Mouse (Mus musculus) E14TG2a.4 (cell line): ENCODE data around the gene Nhsl1.

ENCODE experiments used
- H3K27me3 ChIP-seq: 2 replicates; pipeline ENCODE4 v1.6.1; 2014; ENCODE audit warnings: low read length, control low read depth; ENCODE audit not compliant: insufficient read depth
- H3K36me3 ChIP-seq: 2 replicates; pipeline ENCODE4 v1.6.1; 2014; ENCODE audit warnings: low read length, control low read depth; ENCODE audit not compliant: insufficient read depth
- H3K4me1 ChIP-seq: replicated peaks from 2 replicates; pipeline ENCODE4 v1.6.1; 2014; ENCODE audit warnings: low read depth, low read length, control low read depth
- H3K4me3 ChIP-seq: replicated peaks from 2 replicates; pipeline ENCODE4 v1.5.1; 2014; ENCODE audit warnings: mild to moderate bottlenecking, low read length
- H3K9me3 ChIP-seq: 2 replicates; pipeline ENCODE4 v1.6.1; 2014; ENCODE audit warnings: low read length, control low read depth
- CTCF ChIP-seq: conservative IDR thresholded peaks from 2 replicates; pipeline ENCODE4 v1.5.1; 2014; ENCODE audit warnings: low read length
- NANOG ChIP-seq: IDR thresholded peaks from 2 replicates; pipeline ENCODE4 v1.6.1; 2014; ENCODE audit warnings: borderline replicate concordance, low read length, mixed read lengths
- POU5F1 ChIP-seq: IDR thresholded peaks from 2 replicates; pipeline ENCODE4 v1.6.1; 2014; ENCODE audit warnings: low read length, borderline replicate concordance

Gene Nhsl1

GRCm38 (mm10) chr10:18318916-18319481 is at the start of gene Nhsl1:
Gene Nhsl1 (plus strand): TSS chr10:18318985.
- Histone ChIP-seq H3K4me1 (peaks cover 28% of the 10 kb centered on the region), H3K4me3 (peak within 1 kb of the TSS; percentile 91), H3K9me3 (peaks cover 18% of the 10 kb centered on the region), H3K36me3 (no peaks in the 10 kb centered on the region), H3K27me3 (peaks cover 36% of the 10 kb centered on the region)
- no peak for TF ChIP-seq POU5F1
- no peak for TF ChIP-seq CTCF
- no peak for TF ChIP-seq NANOG

GRCm38 (mm10) chr10:18276090-18276734 is 42.6 kb upstream of the Nhsl1 start:
- no peak overlapping the region for H3K4me3 ChIP-seq
- no peaks in the 10 kb centered on the region for H3K36me3 ChIP-seq
- TF ChIP-seq POU5F1 (no peak), NANOG (no peak), CTCF (no peak)
- H3K4me1 ChIP-seq: no peaks in the 10 kb centered on the region
- peaks cover 10% of the 10 kb centered on the region for H3K9me3 ChIP-seq
- H3K27me3 ChIP-seq: no peaks in the 10 kb centered on the region

- no peaks in the 10 kb centered on the region for H3K9me3 ChIP-seq
- H3K4me3 ChIP-seq: no peak overlapping the region
- H3K27me3 ChIP-seq: no peaks in the 10 kb centered on the region
- H3K36me3 ChIP-seq: no peaks in the 10 kb centered on the region
- H3K4me1 ChIP-seq: no peaks in the 10 kb centered on the region
- TF ChIP-seq NANOG (no peak), CTCF (no peak), POU5F1 (no peak)
Measured at GRCm38 (mm10) chr10:18283991-18284390, 34.8 kb upstream of the Nhsl1 start.

GRCm38 (mm10) chr10:18289512-18289911 is 29.3 kb upstream of the Nhsl1 start:
- no peaks in the 10 kb centered on the region for H3K4me1 ChIP-seq
- no peaks in the 10 kb centered on the region for H3K36me3 ChIP-seq
- H3K27me3 ChIP-seq: no peaks in the 10 kb centered on the region
- no peak for TF ChIP-seq CTCF
- no peak for TF ChIP-seq POU5F1
- TF ChIP-seq NANOG: no peak
- H3K4me3 ChIP-seq: no peak overlapping the region
- no peaks in the 10 kb centered on the region; the same call in 1 of the 2 replicates for H3K9me3 ChIP-seq

GRCm38 (mm10) chr10:18305106-18305505 is 13.7 kb upstream of the Nhsl1 start:
- no peaks in the 10 kb centered on the region for H3K36me3 ChIP-seq
- no peak overlapping the region for H3K4me3 ChIP-seq
- no peaks in the 10 kb centered on the region for H3K27me3 ChIP-seq
- no peaks in the 10 kb centered on the region for H3K4me1 ChIP-seq
- no peak for TF ChIP-seq CTCF
- H3K9me3 ChIP-seq: peaks cover 18% of the 10 kb centered on the region

GRCm38 (mm10) chr10:18315071-18315470 is 3.7 kb upstream of the Nhsl1 start:
- Histone ChIP-seq H3K36me3 (no peaks in the 10 kb centered on the region), H3K4me3 (no peak overlapping the region), H3K9me3 (peaks cover 33% of the 10 kb centered on the region), H3K4me1 (peaks cover 13% of the 10 kb centered on the region), H3K27me3 (peaks cover 31% of the 10 kb centered on the region)
- TF ChIP-seq NANOG: no peak
- TF ChIP-seq CTCF: no peak
- TF ChIP-seq POU5F1: no peak

- Histone ChIP-seq H3K36me3 (no peaks in the 10 kb centered on the region), H3K9me3 (peaks cover 25% of the 10 kb centered on the region), H3K4me1 (peaks cover 18% of the 10 kb centered on the region), H3K4me3 (no peak overlapping the region), H3K27me3 (peaks cover 36% of the 10 kb centered on the region)
- TF ChIP-seq NANOG (no peak), CTCF (no peak), POU5F1 (no peak)
Measured at GRCm38 (mm10) chr10:18317521-18317920, 1.3 kb upstream of the Nhsl1 start.

- H3K9me3 ChIP-seq: peaks cover 22% of the 10 kb centered on the region
- no peak for TF ChIP-seq POU5F1
- TF ChIP-seq CTCF: no peak
- TF ChIP-seq NANOG: no peak
- H3K4me1 ChIP-seq: peaks cover 21% of the 10 kb centered on the region
- peaks cover 36% of the 10 kb centered on the region for H3K27me3 ChIP-seq
- no peaks in the 10 kb centered on the region for H3K36me3 ChIP-seq
- H3K4me3 ChIP-seq: peak overlapping the region; percentile 91
Measured at GRCm38 (mm10) chr10:18317961-18318915, 547 bp upstream of the Nhsl1 start.
